Mouse (Mus musculus) cerebellum, adult 2 months (tissue): ENCODE data around the gene Snx15.

Experiments used
- CTCF ChIP-seq: fragments of 200-500 bp; IDR thresholded peaks from 2 replicates; pipeline ENCODE4 v1.5.1; 2011; ENCODE audit warnings: low read depth, mild to moderate bottlenecking, control low read depth, low read length, moderate library complexity, borderline replicate concordance; ENCODE audit not compliant: insufficient read depth
- POLR2A ChIP-seq: fragments of 200-500 bp; IDR thresholded peaks from 2 replicates; pipeline ENCODE4 v1.6.1; 2011; ENCODE audit warnings: low read length, control low read depth, borderline replicate concordance; ENCODE audit not compliant: insufficient read depth

- TF ChIP-seq CTCF (no peak), POLR2A (no peak)
Measured at GRCm38 (mm10) chr19:6117346-6117985, 10.6 kb downstream of the Snx15 start.
